Mouse (Mus musculus) liver, embryonic 14.5 days (tissue): Measurements from ENCODE around the gene Gm21958. TPM values are rescaled to one million over a fixed set of nuclear protein-coding genes. Genes with fewer than 3 reads are reported as not detected.

Experiments
- ATAC-seq: fragments of 200-750 bp; cut with Nextera tagmentation; 2 replicates; pipeline ENCODE4 v1.8.0; 2017; ENCODE audit warnings: moderate number of reproducible peaks, mild to moderate bottlenecking, moderate library complexity; ENCODE audit not compliant: insufficient read depth
- DNase-seq, 3 experiments: peaks; one replicate each; pipeline ENCODE4 v3.0.0-alpha.2; 2012 to 2013; ENCODE audit warnings: low read depth in 3 of 3, low spot score in 3 of 3
- H3K27ac ChIP-seq: fragments of 300-500 bp; sonication (generic); 2 replicates; pipeline ENCODE4 v1.5.1; 2014; ENCODE audit warnings: moderate library complexity, mild to moderate bottlenecking, control low read depth, inconsistent platforms
- H3K27me3 ChIP-seq: fragments of 300-500 bp; sonication (generic); 2 replicates; pipeline ENCODE4 v1.6.1; 2014; ENCODE audit warnings: mild to moderate bottlenecking, low read length, moderate library complexity; ENCODE audit not compliant: control insufficient read depth, insufficient read depth
- H3K36me3 ChIP-seq: fragments of 300-500 bp; sonication (generic); replicated peaks from 2 replicates; pipeline ENCODE4 v1.6.1; 2014; ENCODE audit warnings: low read depth; ENCODE audit not compliant: control insufficient read depth, insufficient read depth
- H3K4me1 ChIP-seq, 2 experiments: fragments of 200-500 bp in 1 of 2; fragments of 300-500 bp in 1 of 2; sonication (generic) in 1 of 2; replicated peaks; 2 replicates each; pipeline ENCODE4 v1.6.1; 2012 to 2014; ENCODE audit warnings: antibody characterized with exemption in 1 of 2, inconsistent platforms in 1 of 2, low read length in 1 of 2; ENCODE audit not compliant: control insufficient read depth in 2 of 2, insufficient read depth in 2 of 2
- H3K4me2 ChIP-seq: fragments of 300-500 bp; sonication (generic); 2 replicates; pipeline ENCODE4 v1.6.1; 2014; ENCODE audit warnings: low read depth, mild to moderate bottlenecking, control low read depth, moderate library complexity
- H3K4me3 ChIP-seq, 2 experiments: fragments of 200-500 bp in 1 of 2; fragments of 300-500 bp in 1 of 2; sonication (generic) in 1 of 2; 2 replicates each; pipeline ENCODE4 v1.5.1; 2012 to 2014; ENCODE audit warnings: low read depth in 2 of 2, low read length in 2 of 2, mild to moderate bottlenecking in 2 of 2, control low read depth in 1 of 2, inconsistent platforms in 1 of 2, moderate library complexity in 1 of 2; ENCODE audit not compliant: insufficient read depth in 1 of 2
- H3K9ac ChIP-seq: fragments of 300-500 bp; sonication (generic); replicated peaks from 2 replicates; pipeline ENCODE4 v1.6.1; 2014; ENCODE audit warnings: mild to moderate bottlenecking, control low read depth, moderate library complexity
- H3K9me3 ChIP-seq: fragments of 300-500 bp; sonication (generic); 2 replicates; pipeline ENCODE4 v1.6.1; 2016; ENCODE audit warnings: low read length, mixed read lengths; ENCODE audit not compliant: control insufficient read depth
- CTCF ChIP-seq: IDR thresholded peaks from 2 replicates; pipeline ENCODE4 v1.5.1; 2016; ENCODE audit warnings: antibody characterized with exemption, low read depth, control low read depth
- EP300 ChIP-seq: IDR thresholded peaks from 2 replicates; pipeline ENCODE4 v1.6.1; 2016; ENCODE audit warnings: antibody characterized with exemption, low read depth
- WGBS: fragments of 180-500 bp; shearing (Covaris S2); extraction: QIAGEN DNeasy Blood & Tissue Kit; methylation state at CpG from one replicate; pipeline ENCODE4 v1.1.7; 2014; ENCODE audit not compliant: insufficient replicate concordance; 5-methylcytosine and 5-hydroxymethylcytosine counted together
- polyA plus RNA-seq, 2 experiments: library from polyadenylated mRNA; depleted of rRNA in 1 of 2; stranded (reverse) in 1 of 2; unstranded in 1 of 2; fragments of >200 nt; fragmentation: Nextera tagmentation in 1 of 2; extraction: Ambion mirVana in 1 of 2; gene quantifications; 2 replicates each; pipeline versions ENCODE4 v1.2.1 to v1.2.3; 2012 to 2014

Gene Gm21958
- polyA plus RNA-seq, 2 experiments = not detected

GRCm38 (mm10) chr3:54672111-54672510 is 42.0 kb downstream of the Gm21958 start:
- Histone ChIP-seq H3K4me1 (no peaks in the 10 kb centered on the region), H3K27me3 (no peaks in the 10 kb centered on the region), H3K9ac (no peak overlapping the region), H3K4me3 (no peak overlapping the region), H3K27ac (no peak overlapping the region), H3K4me2 (no peak overlapping the region), H3K9me3 (no peaks in the 10 kb centered on the region), H3K36me3 (no peaks in the 10 kb centered on the region)
- TF ChIP-seq EP300 (no peak), CTCF (no peak)
- no peak for DNase-seq
- no peak for ATAC-seq
- 53% methylated on average over 3 of the region's 3 CpGs for WGBS

GRCm38 (mm10) chr3:54669559-54669958 is 44.6 kb downstream of the Gm21958 start:
- Histone ChIP-seq H3K27me3 (no peaks in the 10 kb centered on the region), H3K36me3 (no peaks in the 10 kb centered on the region), H3K4me2 (no peak overlapping the region), H3K27ac (no peak overlapping the region), H3K4me3 (no peak overlapping the region), H3K9ac (no peak overlapping the region), H3K4me1 (no peaks in the 10 kb centered on the region), H3K9me3 (no peaks in the 10 kb centered on the region)
- 0 out of 2 replicates have a peak, but pooled peaks have one; percentile 33 for TF ChIP-seq CTCF
- TF ChIP-seq EP300 = no peak
- no peak for ATAC-seq
- DNase-seq = no peak
- WGBS = 47% methylated on average over 6 of the region's 6 CpGs

- Histone ChIP-seq H3K4me3 (no peak overlapping the region), H3K4me2 (no peak overlapping the region), H3K36me3 (no peaks in the 10 kb centered on the region), H3K9me3 (no peaks in the 10 kb centered on the region), H3K27ac (no peak overlapping the region), H3K4me1 (no peaks in the 10 kb centered on the region), H3K27me3 (no peaks in the 10 kb centered on the region), H3K9ac (no peak overlapping the region)
- no peak for TF ChIP-seq CTCF
- no peak for TF ChIP-seq EP300
- DNase-seq (no peak), ATAC-seq (no peak)
- WGBS = 57% methylated on average over 6 of the region's 6 CpGs
These were observed 45.4 kb downstream of the Gm21958 start for GRCm38 (mm10) chr3:54668722-54669121.

- 66% methylated on average over 3 of the region's 3 CpGs for WGBS
- H3K4me2 ChIP-seq = no peak overlapping the region
These were observed 46.0 kb downstream of the Gm21958 start for GRCm38 (mm10) chr3:54668141-54668540.

More at GRCm38 (mm10) chr3:54668141-54668540, 46.0 kb downstream of the Gm21958 start:
- Histone ChIP-seq H3K4me3 (no peak overlapping the region), H3K9ac (no peak overlapping the region), H3K36me3 (no peaks in the 10 kb centered on the region), H3K27ac (no peak overlapping the region), H3K9me3 (no peaks in the 10 kb centered on the region), H3K4me1 (no peaks in the 10 kb centered on the region), H3K27me3 (no peaks in the 10 kb centered on the region)
- ATAC-seq (no peak), DNase-seq (no peak)
- TF ChIP-seq EP300 (no peak), CTCF (no peak)

Other genes starting within 250 kb of the Gm21958 start
- 22.3 and 23.5 TPM in 2 replicates for gene Supt20, start 21.5 kb downstream of the Gm21958 start, polyA plus RNA-seq (2012; rRNA removed)
- gene Supt20, start 21.5 kb downstream of the Gm21958 start, polyA plus RNA-seq (2014; fragmentation: Nextera tagmentation; extraction: Ambion mirVana) = 23.9 and 24.6 TPM in 2 replicates
- 45.6 and 64.1 TPM in 2 replicates for gene Exosc8, start 21.0 kb upstream of the Gm21958 start, polyA plus RNA-seq (2012; rRNA removed)
- 84.5 and 89.8 TPM in 2 replicates for gene Exosc8, start 21.0 kb upstream of the Gm21958 start, polyA plus RNA-seq (2014; fragmentation: Nextera tagmentation; extraction: Ambion mirVana)
- 8.2 and 12.2 TPM in 2 replicates for gene Alg5, start 21.2 kb upstream of the Gm21958 start, polyA plus RNA-seq (2012; rRNA removed)
- gene Alg5, start 21.2 kb upstream of the Gm21958 start, polyA plus RNA-seq (2014; fragmentation: Nextera tagmentation; extraction: Ambion mirVana) = 25.4 and 29.3 TPM in 2 replicates
- 0.05 and 0.07 TPM in 2 replicates for gene Smad9, start 41.2 kb upstream of the Gm21958 start, polyA plus RNA-seq (2012; rRNA removed)
- gene Smad9, start 41.2 kb upstream of the Gm21958 start, polyA plus RNA-seq (2014; fragmentation: Nextera tagmentation; extraction: Ambion mirVana) = 0.04 TPM in 1 of 2 replicates, not detected in the other
- gene Rfxap, start 93.4 kb upstream of the Gm21958 start, polyA plus RNA-seq (2012; rRNA removed) = 7.9 and 16.4 TPM in 2 replicates
- 15.2 and 17.3 TPM in 2 replicates for gene Rfxap, start 93.4 kb upstream of the Gm21958 start, polyA plus RNA-seq (2014; fragmentation: Nextera tagmentation; extraction: Ambion mirVana)
- gene Sertm1, start 201.5 kb upstream of the Gm21958 start, polyA plus RNA-seq (2012; rRNA removed) = 1.3 and 1.5 TPM in 2 replicates
- gene Sertm1, start 201.5 kb upstream of the Gm21958 start, polyA plus RNA-seq (2014; fragmentation: Nextera tagmentation; extraction: Ambion mirVana) = 0.27 and 0.38 TPM in 2 replicates